Mouse (Mus musculus) kidney, adult 11 months (tissue): ENCODE results near the gene Ddb1.

Experiments
- DNase-seq: peaks from one replicate; pipeline ENCODE4 v3.0.0; 2022

Ddb1 gene

DNA sequence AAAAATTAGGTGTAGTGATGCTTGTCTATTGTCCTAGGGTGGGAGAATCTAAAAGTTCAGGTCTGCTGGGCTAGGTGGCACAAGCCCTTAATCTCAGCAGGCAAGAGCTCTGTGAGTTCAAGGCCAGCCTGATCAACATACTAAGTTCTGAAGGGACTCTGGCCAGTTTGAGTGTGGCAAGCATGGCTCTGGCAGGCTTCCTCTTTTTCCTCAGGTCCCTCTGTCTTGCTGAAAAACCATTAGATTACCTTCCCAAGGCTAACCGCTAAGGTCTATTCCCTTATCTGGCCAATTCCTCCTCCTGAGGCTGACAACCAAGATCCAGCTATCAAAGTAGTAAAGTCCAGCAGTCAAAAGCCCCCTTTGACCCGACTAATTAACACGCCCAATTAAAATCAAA lies 57.5 kb downstream of the Ddb1 start:
- DNase-seq = no peak

DNA sequence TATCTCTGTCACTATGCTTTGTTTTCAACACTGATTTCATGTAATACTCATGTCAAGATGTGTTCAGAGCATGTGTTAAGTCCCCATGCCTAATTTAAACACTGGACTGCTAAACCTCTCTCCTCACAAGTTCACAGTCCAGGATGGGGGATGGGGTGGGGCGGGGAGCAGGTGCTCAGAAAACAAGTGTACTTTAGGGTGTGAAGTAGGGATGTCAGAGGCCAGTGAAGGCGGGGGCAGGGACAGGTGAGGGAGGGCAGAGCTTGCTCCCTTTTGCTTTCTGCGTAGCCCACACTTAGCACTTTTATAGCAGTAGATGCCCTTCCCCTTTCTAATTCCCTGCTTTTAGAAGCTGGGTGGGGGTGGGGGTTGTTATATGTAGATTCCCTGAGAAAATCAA lies 60.0 kb downstream of the Ddb1 start:
- DNase-seq = no peak

DNA sequence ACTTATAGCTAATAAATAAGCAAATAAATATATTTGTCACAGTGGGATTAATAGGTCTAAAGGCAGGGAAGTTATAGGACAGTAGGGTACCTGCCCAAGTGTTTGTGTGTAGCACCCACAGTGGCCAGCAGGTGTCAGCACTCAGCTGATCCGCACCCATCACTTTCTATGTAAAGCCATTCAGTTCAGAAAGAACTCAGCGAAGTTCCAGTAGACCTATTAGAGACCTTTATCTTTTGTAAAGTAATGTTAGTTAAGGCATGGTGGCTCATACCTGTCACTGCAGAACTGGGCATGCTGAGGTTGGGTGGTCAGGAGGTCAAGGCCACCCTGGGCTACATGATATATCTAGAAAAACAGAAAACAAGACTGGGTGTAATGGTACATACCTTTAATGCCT lies 60.4 kb downstream of the Ddb1 start:
- DNase-seq = peak; percentile 26

DNA sequence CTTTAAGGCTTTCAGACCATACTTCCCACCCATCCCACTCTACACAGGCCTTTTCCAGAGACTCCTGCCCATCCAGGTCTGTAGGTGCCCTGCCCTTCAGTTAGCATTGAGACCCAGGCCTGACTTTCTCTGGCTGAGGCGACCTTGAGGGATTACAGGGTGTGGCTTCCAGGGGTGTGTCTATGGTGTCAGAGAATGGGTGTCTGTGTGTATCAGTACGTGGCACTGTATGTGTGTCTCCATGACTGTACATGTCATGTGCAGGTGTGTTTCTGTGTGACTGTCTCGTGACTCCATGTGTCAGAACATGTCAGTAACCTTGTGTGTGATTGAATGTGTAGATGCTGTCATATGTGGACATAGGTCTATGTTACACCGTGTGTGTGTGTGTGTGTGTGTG lies 66.2 kb downstream of the Ddb1 start:
- DNase-seq = no peak

DNA sequence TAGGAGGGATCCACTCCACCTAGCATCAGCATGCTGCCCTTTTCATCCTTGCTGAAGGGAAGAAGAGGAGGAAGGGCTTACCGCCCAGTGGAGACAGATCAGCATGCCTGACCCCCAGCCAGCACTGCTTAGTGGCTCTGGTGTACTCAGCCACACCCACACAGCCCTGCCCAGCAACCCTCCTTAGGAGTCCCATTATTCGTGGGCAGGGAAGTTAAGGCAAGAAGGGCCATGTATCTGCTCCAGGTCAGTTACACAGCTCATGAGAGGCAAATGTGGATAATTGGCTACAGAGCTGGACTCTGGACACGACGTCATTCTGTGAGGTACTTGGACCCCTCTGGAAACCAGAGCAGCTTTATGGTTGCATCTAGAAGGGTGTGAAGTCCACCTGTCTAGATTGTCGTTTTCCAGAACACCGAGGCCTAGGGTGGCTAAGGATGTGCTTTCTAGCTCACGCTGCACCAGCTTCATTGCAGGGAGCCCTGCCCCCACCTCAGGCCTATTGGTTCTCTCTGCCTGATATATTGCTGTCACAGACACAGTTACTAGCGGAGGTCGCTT lies 66.8 kb downstream of the Ddb1 start:
- no peak for DNase-seq

DNA sequence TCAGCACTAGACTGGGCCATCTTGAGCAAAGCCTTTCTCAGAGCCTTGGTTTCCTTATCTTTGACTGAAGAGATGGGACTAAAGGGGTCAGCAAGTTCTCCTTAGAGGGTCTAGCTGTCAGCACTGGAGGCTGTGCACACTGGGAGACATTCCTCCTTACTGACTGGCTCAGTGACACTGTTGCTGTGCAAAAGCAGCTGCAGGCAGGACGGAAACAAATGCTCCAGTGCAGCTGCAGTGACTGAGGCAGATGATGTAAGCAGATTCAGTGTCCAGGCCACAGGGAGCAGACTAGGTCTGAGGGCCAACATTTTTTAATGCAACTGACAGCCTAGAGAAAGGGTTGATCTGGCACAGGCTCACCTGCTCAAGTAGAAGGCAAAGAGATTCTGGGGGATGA lies 68.1 kb downstream of the Ddb1 start:
- DNase-seq = no peak

DNA sequence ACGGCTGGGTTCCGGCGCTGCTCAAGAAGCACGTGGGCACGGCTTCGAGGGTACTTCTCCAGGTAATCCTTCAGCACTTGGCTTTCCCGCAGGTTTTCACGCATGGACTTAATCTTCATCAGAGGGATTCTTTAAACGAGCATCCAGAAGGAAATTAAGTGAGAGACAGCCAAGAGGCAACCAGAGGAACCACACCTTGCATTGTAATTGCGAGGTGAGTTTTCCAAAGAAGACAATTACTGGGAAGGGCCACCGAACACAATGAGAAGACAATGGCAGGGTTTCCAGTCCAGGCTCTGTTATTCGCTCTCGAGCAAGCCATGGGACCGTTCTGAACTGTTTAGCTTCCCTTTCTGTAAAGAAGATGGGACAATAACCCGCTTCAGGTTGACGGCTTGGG lies 71.5 kb downstream of the Ddb1 start:
- DNase-seq = no peak

DNA sequence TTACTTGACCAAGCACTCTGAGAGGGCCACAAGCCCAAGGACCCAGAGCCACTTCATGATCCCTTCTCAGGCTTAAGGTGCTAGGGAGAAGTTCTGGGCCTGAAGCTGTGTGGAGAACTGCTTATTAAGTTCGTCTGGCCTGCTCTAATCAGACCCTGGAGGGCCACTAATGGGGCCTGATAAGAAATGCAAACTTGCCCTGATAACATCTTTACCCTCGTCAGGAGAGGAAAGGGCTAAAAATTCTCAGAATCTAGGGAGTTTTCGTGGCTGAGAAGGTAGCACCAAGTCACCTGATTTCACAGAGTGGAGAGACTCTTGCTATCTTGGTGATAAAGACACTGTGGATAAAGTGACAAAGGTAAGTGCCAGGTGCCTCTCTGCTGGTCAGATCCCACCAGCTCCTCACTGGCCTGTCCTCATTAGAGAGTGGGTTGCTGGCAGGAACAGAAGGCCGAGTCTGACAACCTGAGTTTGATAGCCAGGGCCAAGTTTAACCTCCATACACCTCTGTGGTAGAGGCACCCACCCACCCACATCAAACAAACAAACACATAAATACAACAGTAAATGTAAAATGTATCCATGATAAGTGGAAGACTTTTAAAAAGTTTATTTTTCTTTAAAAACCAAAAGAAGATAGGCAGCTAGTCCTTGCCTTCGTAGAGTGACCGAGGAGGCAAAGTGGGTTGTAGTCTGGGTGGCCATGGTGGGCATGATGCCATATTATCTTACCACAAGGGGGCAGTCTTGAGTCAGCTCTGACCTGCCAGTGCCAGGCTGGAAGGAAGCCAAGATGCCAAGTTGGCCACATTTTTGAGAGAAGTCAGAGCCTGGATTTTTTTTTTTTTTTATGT lies 73.0 kb downstream of the Ddb1 start, which contains the start of gene Pga5:
Pga5 (minus strand) TSS at position 157 of the 857 bp plus-strand sequence.
- DNase-seq = peak; percentile 68

DNA sequence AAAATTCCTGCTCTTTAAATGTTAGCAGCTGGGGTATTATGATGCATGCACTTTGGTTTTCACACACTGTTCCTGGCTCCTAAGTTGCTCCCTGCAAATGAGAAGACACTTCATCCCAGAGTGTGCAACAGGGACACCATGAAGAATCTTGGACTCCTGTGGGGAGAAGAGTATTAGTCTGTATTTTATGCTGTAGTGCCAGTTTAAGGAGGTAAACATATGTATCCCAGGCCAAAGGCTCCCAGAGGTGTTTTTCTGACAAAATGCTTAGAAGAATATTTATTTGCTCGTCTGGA lies 73.6 kb downstream of the Ddb1 start:
- DNase-seq = no peak
